Mouse (Mus musculus) heart, embryonic 14.5 days (tissue): ENCODE results near the gene P2rx6. TPM values are rescaled to one million over a fixed set of nuclear protein-coding genes. Genes with fewer than 3 reads are reported as not detected.
"Not testable (repeated sequence)": the region's sequence is repeated elsewhere in the genome, so short reads cannot be mapped to it uniquely, and the experiment has no call there.

Experiments used
- ATAC-seq: fragments of 200-750 bp; cut with Nextera tagmentation; 2 replicates; pipeline ENCODE4 v1.8.0; 2017; ENCODE audit warnings: low read depth, moderate TSS enrichment; ENCODE audit not compliant: insufficient number of reproducible peaks, insufficient read depth, low FRiP score
- H3K27ac ChIP-seq, 2 experiments: fragments of 200-500 bp in 1 of 2; fragments of 300-500 bp in 1 of 2; sonication (generic) in 1 of 2; replicated peaks in 1 of 2; 2 replicates each; pipeline ENCODE4 v1.5.1; 2012 to 2014; ENCODE audit warnings: low read depth in 2 of 2, low read length in 2 of 2, control low read depth in 1 of 2, mild to moderate bottlenecking in 1 of 2, mixed read lengths in 1 of 2; ENCODE audit not compliant: control insufficient read depth in 1 of 2, insufficient read depth in 1 of 2
- H3K27me3 ChIP-seq: fragments of 300-500 bp; sonication (generic); 2 replicates; pipeline ENCODE4 v1.6.1; 2014; ENCODE audit warnings: mild to moderate bottlenecking, low read length, control low read depth; ENCODE audit not compliant: control insufficient read depth, insufficient read depth
- H3K36me3 ChIP-seq: fragments of 300-500 bp; sonication (generic); 2 replicates; pipeline ENCODE4 v1.6.1; 2014; ENCODE audit warnings: mild to moderate bottlenecking, control low read depth, low read length, mixed read lengths; ENCODE audit not compliant: control insufficient read depth, insufficient read depth
- H3K4me1 ChIP-seq, 2 experiments: fragments of 200-500 bp in 1 of 2; fragments of 300-500 bp in 1 of 2; sonication (generic) in 1 of 2; 2 replicates each; pipeline ENCODE4 v1.6.1; 2012 to 2014; ENCODE audit warnings: low read length in 2 of 2, control low read depth in 1 of 2, mixed read lengths in 1 of 2; ENCODE audit not compliant: control insufficient read depth in 2 of 2, insufficient read depth in 2 of 2
- H3K4me2 ChIP-seq: fragments of 300-500 bp; sonication (generic); 2 replicates; pipeline ENCODE4 v1.6.1; 2014; ENCODE audit warnings: mild to moderate bottlenecking, low read length
- H3K4me3 ChIP-seq, 2 experiments: fragments of 200-500 bp in 1 of 2; fragments of 300-500 bp in 1 of 2; sonication (generic) in 1 of 2; 2 replicates each; pipeline ENCODE4 v1.5.1; 2012 to 2014; ENCODE audit warnings: low read length in 2 of 2, mild to moderate bottlenecking in 2 of 2, control low read depth in 1 of 2, low read depth in 1 of 2, moderate library complexity in 1 of 2; ENCODE audit not compliant: control insufficient read depth in 1 of 2, insufficient read depth in 1 of 2
- H3K9ac ChIP-seq: fragments of 300-500 bp; sonication (generic); 2 replicates; pipeline ENCODE4 v1.6.1; 2014; ENCODE audit warnings: mild to moderate bottlenecking, low read length
- H3K9me3 ChIP-seq: fragments of 300-500 bp; sonication (generic); 2 replicates; pipeline ENCODE4 v1.6.1; 2016; ENCODE audit warnings: low read length, control low read depth; ENCODE audit not compliant: control insufficient read depth
- WGBS: fragments of 180-500 bp; shearing (Covaris S2); extraction: QIAGEN DNeasy Blood & Tissue Kit; methylation state at CpG from one replicate; pipeline ENCODE4 v1.1.7; 2014; 5-methylcytosine and 5-hydroxymethylcytosine counted together
- polyA plus RNA-seq: library from polyadenylated mRNA; unstranded; fragments of >200 nt; fragmentation: Nextera tagmentation; extraction: Ambion mirVana; gene quantifications from 2 replicates; pipeline ENCODE4 v1.2.1, GENCODE M21; 2014

P2rx6 gene
- polyA plus RNA-seq, 1 experiment from 2014 or later: 0.65 TPM

- Histone ChIP-seq H3K36me3 (no peaks in the 10 kb centered on the region), H3K4me3 (no peak overlapping the region), H3K9ac (no peak overlapping the region), H3K9me3 (peaks cover 4% of the 10 kb centered on the region; the same call in 1 of the 2 replicates), H3K27ac (no peak overlapping the region), H3K4me1 (no peaks in the 10 kb centered on the region), H3K27me3 (no peaks in the 10 kb centered on the region), H3K4me2 (no peak overlapping the region)
- WGBS: 85% methylated on average over 7 of the region's 7 CpGs
- ATAC-seq: no peak
These were observed 22.9 kb downstream of the P2rx6 start for GRCm38 (mm10) chr16:17584555-17584954.

- no peak overlapping the region for H3K4me3 ChIP-seq
- no peaks in the 10 kb centered on the region for H3K27me3 ChIP-seq
- H3K9ac ChIP-seq: no peak overlapping the region
- no peaks in the 10 kb centered on the region for H3K36me3 ChIP-seq
- ATAC-seq: no peak
- H3K4me1 ChIP-seq: no peaks in the 10 kb centered on the region
- no peak overlapping the region for H3K4me2 ChIP-seq
- 26% methylated on average over 2 of the region's 2 CpGs for WGBS
- no peak overlapping the region for H3K27ac ChIP-seq
- H3K9me3 ChIP-seq: peaks cover 4% of the 10 kb centered on the region; the same call in 1 of the 2 replicates
These were observed 29.0 kb downstream of the P2rx6 start for GRCm38 (mm10) chr16:17590731-17591130.

- WGBS: 41% methylated on average over 3 of the region's 3 CpGs
- Histone ChIP-seq H3K27ac (no peak overlapping the region), H3K36me3 (no peaks in the 10 kb centered on the region), H3K9me3 (no peaks in the 10 kb centered on the region), H3K27me3 (no peaks in the 10 kb centered on the region), H3K4me1 (no peaks in the 10 kb centered on the region), H3K4me3 (no peak overlapping the region), H3K4me2 (no peak overlapping the region), H3K9ac (no peak overlapping the region)
- ATAC-seq: no peak
These were observed 39.4 kb downstream of the P2rx6 start for GRCm38 (mm10) chr16:17600944-17601562.

DNA sequence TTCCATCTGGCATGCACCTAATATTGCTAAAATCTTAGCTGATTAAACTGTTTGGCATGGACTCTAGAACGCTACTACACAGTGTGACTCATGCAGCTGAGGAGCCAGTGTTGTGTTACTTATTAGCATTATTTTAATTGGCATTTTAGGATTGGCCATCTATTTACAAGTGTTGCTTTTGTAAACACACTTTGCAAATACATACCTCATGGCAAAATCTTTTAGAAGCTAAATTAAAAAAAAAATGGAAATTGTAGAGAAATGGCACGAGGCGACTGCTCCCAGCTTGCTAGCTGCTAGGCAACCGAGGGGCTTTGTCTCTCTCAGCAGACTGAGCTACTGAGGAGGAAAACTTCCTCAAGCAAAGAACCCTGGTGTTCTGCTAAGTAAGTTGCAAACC is 43.3 kb downstream of the P2rx6 start:
- Histone ChIP-seq H3K9ac (no peak overlapping the region), H3K4me1 (no peaks in the 10 kb centered on the region), H3K36me3 (no peaks in the 10 kb centered on the region), H3K4me2 (no peak overlapping the region), H3K4me3 (no peak overlapping the region), H3K9me3 (no peaks in the 10 kb centered on the region), H3K27me3 (no peaks in the 10 kb centered on the region), H3K27ac (no peak overlapping the region)
- no peak for ATAC-seq
- 62% methylated on average over 4 of the region's 4 CpGs for WGBS

GRCm38 (mm10) chr16:17605684-17606083 is 44.0 kb downstream of the P2rx6 start:
- Histone ChIP-seq H3K9ac (no peak overlapping the region), H3K4me3 (no peak overlapping the region), H3K27ac (no peak overlapping the region), H3K4me1 (no peaks in the 10 kb centered on the region), H3K36me3 (no peaks in the 10 kb centered on the region), H3K4me2 (no peak overlapping the region), H3K27me3 (no peaks in the 10 kb centered on the region), H3K9me3 (no peaks in the 10 kb centered on the region)
- 57% methylated on average over 5 of the region's 5 CpGs for WGBS
- ATAC-seq: no peak

DNA sequence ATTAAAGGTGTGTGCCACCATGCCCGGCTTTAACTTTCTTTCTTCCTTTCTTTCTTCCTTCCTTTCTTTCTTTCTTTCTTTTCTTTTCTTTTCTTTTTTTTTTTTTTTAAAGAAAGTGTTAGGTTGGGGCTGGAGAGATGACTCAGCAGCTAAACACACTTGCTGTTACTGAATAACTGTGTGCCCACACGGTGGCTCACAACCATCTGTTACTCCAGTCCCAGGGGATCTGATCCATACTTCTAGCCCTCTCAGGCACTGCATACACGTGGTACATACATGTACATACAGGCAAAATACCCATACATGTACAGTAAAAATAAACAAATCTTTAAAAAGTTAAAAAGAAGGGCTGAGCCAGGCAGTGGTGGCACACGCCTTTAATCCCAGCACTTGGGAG is 49.7 kb downstream of the P2rx6 start:
- no peak for ATAC-seq
- Histone ChIP-seq H3K4me1 (no peaks in the 10 kb centered on the region), H3K9me3 (no peaks in the 10 kb centered on the region), H3K9ac (no peak overlapping the region), H3K27me3 (no peaks in the 10 kb centered on the region), H3K27ac (no peak overlapping the region), H3K4me3 (no peak overlapping the region), H3K4me2 (no peak overlapping the region), H3K36me3 (no peaks in the 10 kb centered on the region)
- 62% methylated on average over 4 of the region's 4 CpGs for WGBS

- not testable (repeated sequence) for H3K9me3 ChIP-seq, ATAC-seq, H3K4me1 ChIP-seq, H3K27ac ChIP-seq, H3K27me3 ChIP-seq, H3K9ac ChIP-seq, H3K4me2 ChIP-seq, H3K36me3 ChIP-seq, H3K4me3 ChIP-seq
- 86% methylated on average over 6 of the region's 6 CpGs for whole genome bisulfite sequencing
These were observed 53.1 kb downstream of the P2rx6 start for GRCm38 (mm10) chr16:17614740-17615139.

DNA sequence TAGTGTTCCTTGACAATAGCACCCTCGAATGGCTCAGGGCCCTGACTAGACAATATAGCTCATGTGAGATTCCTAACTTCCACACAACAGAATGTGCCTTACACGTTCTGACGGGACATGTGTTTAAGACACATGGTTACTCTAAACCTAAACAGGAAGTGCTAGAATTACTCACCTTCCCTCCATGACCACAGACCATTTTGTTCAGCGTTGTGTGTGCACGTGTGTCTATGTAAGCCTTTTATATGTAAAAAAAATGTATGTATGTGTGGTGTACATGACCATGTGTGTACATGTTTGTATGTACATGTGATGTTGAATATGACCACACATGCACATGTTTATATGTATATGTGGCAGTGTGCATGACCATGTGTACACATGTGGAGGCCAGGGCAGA is 54.5 kb downstream of the P2rx6 start:
- ATAC-seq: no peak
- no peaks in the 10 kb centered on the region for H3K36me3 ChIP-seq
- H3K27me3 ChIP-seq: no peaks in the 10 kb centered on the region
- H3K9ac ChIP-seq: no peak overlapping the region
- no peaks in the 10 kb centered on the region for H3K9me3 ChIP-seq
- 78% methylated on average over 5 of the region's 5 CpGs for WGBS
- H3K4me3 ChIP-seq: no peak overlapping the region
- peaks cover 2 to 8% of the 10 kb centered on the region in 2 experiments; a peak in 3 of 4 replicates for H3K4me1 ChIP-seq
- no peak overlapping the region for H3K27ac ChIP-seq
- H3K4me2 ChIP-seq: no peak overlapping the region
